Mouse (Mus musculus) ES-Bruce4 (cell line): ENCODE data around the gene Ttn.

ENCODE experiments used
- CTCF ChIP-seq: IDR thresholded peaks from one replicate; pipeline ENCODE4 v1.8.1; 2011; ENCODE audit warnings: low read depth, low read length
- EP300 ChIP-seq: IDR thresholded peaks from 2 replicates; pipeline ENCODE4 v1.6.1; 2011; ENCODE audit warnings: low read depth, low read length; ENCODE audit not compliant: insufficient read depth
- POLR2A ChIP-seq: IDR thresholded peaks from one replicate; pipeline ENCODE4 v1.8.1; 2011; ENCODE audit warnings: low read length; ENCODE audit not compliant: insufficient read depth

DNA sequence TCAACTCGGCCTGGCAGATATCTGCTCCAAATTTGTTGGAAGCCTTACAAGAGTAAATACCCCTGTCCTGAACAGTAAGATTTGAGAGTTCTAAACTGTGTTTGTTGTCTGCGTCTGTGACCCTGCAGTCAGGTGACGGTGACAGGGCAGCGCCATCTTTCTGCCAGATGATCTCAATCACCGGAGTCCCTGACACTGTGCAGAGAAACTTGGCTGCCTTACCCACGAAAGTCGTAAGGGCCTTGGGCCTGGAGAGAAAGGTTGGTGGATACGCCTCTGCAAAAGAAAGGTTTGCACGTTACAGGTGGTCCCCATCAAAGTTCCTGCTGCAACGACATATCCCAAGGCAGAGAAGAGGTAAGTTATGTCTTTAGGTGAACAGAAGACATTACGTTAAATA is 79.0 kb downstream of the Ttn start:
- TF ChIP-seq POLR2A, result no peak
- no peak for TF ChIP-seq CTCF
- TF ChIP-seq EP300, result no peak
